Mouse (Mus musculus) mouse embryonic stem cell (cell line): ENCODE data around the gene Raver2.

Experiments used
- in situ Hi-C, 2 experiments: fragments of 300-500 bp; cut with MboI; formaldehyde crosslinking; loops; 1 replicate in 1 of 2; 3 replicates in 1 of 2; pipeline ENCODE4 v1.14.3; 2019 to 2020; ENCODE audit warnings: low sequenced_read_pairs in 2 of 2, low pct_unique_long_range_greater_than_20kb in 1 of 2, mixed read lengths in 1 of 2; ENCODE audit not compliant: unreplicated experiment in 1 of 2

The Raver2 gene

DNA sequence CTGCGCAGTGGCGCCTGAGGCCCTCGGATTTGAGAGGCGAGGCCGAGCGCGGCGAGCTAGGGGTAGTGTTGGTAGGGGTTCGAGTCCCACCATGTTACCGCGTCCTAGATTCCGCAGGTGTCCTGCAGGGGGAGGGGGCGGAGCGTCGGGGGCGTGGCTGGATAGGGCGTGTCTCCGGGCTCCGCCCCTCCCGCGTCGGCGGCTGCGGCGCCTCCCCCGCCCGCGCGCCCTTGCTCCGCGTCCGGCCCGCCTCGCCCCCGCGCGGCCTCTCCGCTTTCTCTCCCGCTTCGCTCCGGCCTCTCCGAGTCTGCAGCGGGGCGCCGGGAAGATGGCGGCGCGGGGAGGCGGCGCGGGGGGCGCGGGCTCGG, at the start of gene Raver2:
Gene Raver2 (plus strand): TSS at position 198 of the 368 bp plus-strand sequence.
- in situ Hi-C loops: no loop called here

DNA sequence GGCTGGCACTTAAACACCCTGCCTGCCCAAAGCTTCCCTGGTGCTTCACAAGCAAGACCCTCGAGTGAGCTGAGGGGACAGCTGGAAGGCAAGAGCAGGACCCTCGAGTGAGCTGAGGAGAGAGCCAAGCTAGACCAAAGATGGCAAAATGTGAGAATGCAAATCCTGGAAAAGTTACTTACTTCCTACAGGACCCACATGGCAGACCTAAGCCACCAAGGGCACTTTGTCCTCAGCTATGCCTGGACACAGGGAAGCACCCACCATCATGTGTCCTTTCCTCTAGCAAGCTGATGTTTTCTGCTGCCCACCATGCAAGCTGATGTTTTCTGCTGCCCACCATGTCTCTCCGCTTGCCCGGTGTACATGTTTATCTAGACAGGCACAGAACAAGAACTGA, 48.2 kb upstream of the Raver2 start, which contains the start of gene Gm10577:
Gene Gm10577 (minus strand): TSS at position 101 of the 400 bp plus-strand sequence.
- in situ Hi-C loops: no loop called here

DNA sequence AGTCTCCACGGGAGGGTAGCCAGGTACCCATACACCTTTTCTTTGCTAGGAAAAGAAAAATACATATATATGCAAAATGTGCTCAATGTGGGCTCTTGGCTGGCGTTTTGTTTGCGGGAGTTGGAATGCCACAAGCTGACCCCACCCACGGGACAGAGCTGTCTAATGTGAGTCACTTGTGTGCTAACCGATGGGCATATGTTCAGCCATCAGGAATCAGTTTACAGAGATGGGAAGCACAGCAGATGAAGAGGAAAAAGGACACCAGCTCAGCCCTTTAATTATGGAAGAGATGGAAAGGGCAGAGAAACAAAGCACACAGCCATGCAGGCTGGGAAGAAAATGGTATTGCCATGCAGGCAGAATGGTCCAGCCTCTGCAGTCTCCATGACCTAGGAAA, 42.2 kb upstream of the Raver2 start:
- in situ Hi-C loops: no loop called here

DNA sequence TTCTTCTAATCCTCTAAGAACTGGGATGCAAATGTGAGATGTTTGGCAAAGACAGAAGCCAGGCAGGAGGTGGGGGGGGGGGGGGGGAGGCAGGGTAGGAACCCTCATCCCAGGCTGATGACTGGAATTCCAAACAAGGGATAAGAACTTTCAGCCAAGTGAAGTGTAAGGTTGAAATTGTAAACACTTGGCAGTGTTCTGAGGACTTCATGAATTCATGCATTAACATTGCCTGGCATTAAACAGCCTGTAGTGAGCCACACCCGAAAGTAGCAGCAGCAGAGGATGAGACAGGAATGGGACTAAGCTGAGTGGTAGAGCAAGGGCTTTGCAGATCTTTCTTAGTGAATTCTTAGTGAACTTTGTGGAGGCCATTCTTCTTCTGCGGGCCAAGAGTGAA, 41.8 kb upstream of the Raver2 start:
- in situ Hi-C loops: no loop called here

DNA sequence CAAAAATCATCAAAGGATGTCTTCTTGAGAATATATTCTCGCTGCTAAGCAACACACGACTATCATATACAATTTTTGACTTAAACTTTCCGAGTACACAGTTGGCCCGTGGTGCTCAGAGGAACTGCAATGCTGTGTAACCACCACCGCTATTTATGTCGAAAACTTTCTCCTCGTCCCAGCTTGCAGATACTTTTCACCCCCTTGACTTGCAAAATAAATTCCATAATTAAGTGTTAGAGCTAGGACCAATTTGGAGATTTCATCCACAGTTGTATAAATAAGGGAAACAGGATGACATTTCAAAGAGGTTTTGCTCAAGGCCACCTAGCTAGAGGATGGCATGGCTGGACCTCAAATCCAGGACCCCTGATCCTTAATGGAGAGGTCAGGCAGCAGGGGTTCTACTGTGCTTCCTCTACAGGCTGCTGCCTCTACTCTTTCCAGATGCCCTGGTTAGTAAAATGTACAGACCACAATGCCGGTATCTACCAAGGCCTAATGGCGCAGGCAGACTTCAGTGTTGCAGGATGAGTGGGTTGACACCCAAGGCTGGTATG, 40.9 kb upstream of the Raver2 start:
- in situ Hi-C loops: no loop called here

DNA sequence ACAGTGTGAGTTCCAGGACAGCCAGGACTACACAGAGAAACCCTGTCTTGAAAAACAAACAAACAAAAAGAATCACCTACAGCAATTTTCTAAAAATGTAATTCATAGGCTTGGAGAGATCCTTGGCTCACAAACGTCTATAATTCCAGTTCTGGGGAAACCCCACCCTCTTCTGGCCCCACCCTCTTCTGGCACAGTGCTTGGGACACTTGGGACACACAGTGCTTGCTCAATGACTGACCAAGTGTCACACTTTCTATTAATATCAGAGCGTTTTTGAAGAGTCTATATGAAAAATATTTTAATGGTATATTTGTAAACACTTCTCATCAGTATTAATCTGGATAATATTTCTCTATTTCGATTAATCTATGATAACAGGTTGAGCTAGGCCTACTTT, 35.7 kb upstream of the Raver2 start:
- in situ Hi-C loops: no loop called here

DNA sequence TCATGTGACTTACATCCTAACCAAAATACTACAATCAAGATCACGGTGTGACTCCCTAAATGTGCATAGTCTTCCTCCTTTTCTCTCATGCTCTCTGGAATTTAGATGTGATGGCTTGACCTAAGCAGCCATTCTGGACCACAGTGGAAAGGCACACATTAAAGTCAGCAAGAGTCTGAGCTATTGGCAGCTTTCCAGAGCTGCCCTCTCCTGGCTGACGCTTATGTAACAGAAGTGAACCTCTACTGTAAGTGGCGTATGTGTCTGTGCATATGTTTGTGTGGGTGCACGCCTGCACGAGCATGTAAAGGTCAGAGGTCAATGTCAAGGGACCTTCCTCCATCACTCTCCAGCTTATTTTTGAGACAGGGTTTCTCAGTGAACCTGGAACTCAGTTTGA, 33.7 kb upstream of the Raver2 start:
- in situ Hi-C loops: no loop called here

DNA sequence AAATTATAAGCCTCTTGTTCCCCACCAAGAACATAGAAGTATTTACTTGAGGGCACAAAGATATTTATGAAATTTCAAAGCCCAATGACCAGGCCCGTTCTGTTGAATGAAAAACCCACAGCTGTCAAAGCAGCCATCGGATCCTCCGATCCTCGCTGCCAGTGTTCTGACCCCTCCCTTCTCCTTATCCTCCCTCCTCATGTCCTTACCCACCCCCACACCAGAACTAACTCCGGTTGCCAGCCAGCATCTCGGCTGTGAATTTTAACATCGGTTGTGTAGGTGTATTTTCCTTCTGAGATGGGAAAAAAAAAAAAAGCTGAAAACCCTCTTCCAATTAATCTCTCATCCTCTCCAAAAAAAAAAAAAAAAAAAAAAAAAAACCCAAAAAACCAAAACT, 31.6 kb upstream of the Raver2 start:
- in situ Hi-C loops: no loop called here

DNA sequence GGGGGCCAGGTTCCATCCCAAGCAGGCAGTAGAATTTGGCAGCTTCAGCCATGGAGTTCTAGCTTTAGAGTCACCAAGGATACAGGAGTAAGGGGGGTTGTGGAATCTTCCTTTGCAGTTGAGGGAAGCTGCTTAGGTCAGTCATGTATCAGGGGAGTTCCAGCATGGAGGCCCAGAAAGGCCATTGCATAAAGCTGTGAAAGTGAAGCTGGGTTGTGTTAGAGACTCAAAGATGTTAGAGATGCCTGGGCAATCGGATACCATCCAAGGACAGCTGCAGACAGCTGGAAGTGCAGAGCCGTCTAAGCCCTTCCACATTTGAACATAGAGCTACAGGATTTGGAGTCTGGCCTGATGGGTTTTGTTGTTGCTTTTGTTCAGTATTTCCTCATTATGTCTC, 25.1 kb upstream of the Raver2 start:
- in situ Hi-C loops: no loop called here

DNA sequence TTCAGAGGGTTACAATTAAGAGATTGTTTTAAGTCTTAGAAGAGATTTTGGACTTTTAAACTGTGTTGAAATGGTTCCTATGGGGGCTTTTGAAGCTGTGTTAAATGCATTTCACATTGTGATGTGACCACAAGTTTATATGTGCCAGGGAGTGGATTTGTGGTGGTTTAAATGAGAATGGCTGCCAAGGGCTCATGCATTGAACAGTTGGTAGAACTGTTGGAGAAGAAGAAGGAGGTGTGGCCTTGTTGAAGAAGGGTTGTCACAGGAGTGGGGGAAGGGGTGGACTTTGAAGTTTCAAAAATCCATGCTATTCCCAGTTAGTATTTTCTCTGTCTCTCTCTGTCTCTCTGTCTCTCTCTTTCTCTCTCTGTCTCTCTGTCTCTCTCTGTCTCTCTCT, 24.6 kb upstream of the Raver2 start:
- in situ Hi-C loops: no loop called here

DNA sequence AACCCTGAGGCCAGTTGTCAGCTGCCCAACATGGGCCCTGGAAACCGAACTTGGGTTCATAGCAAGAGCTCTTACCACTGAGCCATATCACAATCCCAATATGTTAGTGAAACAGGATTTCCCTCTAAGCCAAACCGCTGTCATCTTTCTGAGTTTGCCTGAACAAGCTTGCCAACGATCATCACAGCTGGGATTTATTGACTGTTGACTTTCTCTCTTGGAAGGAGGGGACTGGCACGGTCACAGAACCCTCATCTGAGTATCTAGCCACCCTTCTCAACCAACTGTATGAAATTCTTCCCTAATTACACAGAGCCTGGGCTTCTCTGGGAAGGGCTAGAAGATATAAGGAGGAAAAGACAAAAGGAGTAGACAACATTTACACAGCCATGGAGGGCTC, 22.2 kb upstream of the Raver2 start:
- in situ Hi-C loops: no loop called here

DNA sequence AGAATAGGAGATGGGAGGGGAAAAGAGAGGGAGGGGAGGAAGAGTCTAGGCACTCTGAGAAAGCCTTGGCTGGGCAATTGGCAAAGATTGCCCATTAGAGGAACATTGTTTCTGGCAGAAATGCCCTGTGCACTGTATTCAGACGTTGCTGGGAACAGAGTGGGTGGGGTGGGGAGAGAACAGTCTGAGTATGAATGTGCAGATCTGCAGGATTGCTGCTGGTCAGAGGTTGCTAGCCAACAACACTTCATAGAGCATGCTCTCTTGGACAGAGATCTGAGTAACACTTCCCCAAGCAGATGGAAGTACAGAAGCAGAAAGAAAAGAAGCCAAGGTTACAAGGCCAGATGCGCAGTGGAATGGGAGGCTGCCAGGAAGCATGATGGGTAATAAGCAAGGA, 6.6 kb upstream of the Raver2 start:
- in situ Hi-C loops: no loop called here

DNA sequence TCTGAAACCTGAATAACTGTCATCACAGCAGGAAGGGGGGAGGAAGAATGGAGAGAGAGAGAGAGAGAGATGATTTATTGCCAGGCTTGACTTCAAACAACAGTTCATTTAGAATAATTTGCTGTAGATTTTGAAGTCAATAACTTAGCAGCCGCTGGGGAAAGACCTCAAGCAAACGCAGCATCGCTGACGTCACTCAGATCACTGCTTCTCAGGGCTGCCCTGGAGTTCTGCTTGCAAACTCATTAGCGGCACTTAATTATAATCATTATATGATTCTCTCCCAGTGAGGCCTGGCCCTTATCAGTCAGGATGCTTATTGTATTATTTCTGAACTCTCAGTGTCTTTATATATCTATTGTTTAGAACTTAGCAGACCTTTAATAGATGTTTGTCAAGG, 2.4 kb upstream of the Raver2 start:
- in situ Hi-C loops: no loop called here

DNA sequence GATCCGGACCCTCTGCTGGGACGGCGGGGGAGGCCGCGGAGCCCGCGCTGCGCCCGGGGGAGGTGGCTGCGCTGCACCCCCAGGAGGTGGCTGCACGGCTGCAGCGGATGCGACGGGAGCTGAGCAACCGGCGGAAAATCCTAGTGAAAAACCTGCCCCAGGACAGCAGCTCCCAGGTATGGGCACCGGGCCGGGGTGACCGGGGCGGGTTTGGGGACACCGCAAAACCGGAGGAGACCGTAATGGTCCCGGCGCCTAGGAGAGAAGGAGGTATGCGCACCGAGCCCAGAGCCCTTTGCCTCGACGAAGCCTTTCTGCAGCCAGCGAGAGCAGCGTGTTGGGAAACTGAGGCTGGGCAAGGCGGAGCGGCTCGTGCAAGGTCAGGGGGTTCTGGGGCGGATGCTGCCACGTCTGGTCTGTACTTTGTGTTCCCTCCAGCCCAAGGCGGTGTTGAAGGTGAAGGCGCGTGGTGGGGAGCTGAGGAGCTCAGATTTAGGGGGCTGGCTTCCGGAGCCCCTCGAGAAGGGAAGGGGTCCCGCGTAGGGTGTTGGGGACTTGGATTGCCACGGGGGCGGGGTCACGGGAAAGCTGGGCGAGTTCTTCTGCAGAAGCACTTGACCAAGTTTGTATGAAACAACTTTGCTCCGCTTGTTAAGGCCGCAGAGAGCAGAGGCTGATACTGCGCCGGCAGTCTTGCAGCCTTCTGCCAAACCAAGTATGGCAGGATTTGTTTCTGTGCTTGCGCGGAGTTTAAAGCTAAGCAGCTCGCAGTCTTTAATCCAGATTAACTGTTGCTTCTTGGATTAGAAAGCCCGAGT, 580 bp downstream of the Raver2 start:
- in situ Hi-C loops: no loop called here

DNA sequence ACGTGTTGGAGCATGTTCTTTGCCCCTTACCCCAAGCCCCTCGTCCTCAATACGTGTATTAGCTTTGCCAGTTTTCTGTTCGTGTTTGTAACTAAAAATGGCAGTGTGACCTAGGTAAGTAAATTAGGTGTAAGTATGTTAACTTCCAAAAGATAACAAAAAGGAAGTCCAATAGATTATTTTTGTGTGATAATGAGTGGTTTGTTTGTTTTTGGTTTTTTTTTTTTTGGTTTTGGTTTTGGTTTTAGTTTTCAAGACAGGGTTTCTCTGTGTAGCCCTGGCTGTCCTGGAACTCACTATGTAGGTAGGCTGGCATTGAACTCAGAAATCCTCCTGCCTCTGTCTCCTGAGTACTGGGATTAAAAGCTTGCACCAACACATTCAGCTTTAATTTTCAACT, 2.8 kb downstream of the Raver2 start:
- in situ Hi-C loops: no loop called here

DNA sequence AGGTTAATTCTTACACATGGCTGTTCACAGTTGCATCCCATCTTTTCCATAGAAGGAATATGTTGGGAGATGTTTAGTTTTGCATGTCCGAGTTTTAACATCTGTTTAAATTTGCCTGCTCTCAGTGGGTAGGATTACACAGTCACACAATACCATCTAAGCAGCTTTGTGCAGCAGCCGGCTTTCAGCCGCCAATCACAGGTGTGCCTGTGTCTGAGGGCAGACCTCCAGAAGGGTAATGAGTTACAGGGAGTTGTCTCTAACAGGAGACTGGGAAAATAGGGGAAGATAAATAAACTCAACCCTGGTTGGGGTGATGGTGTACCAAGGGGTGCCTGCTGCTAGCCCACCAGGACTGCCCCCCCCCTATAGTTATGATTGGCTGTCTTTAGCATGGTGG, 7.6 kb downstream of the Raver2 start:
- in situ Hi-C loops: no loop called here

DNA sequence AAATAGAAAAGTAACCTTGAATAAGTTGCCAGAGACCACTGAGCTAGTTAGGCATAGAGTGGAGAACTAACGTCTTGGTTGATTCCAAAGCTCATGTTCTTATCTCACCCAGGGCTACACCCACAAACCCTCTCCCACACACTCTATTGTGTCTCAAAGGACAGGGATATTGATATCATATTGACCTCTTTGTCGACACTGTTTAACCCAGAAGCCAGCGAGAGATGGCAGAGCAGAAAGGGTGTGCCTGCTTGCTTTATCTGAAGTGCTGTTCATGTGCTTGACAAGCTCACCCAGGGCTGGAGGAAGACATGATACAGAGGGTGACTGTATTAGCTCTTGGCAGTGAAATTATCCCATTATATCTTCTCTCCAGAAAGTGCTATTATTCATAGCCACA, 11.2 kb downstream of the Raver2 start:
- in situ Hi-C loops: no loop called here

DNA sequence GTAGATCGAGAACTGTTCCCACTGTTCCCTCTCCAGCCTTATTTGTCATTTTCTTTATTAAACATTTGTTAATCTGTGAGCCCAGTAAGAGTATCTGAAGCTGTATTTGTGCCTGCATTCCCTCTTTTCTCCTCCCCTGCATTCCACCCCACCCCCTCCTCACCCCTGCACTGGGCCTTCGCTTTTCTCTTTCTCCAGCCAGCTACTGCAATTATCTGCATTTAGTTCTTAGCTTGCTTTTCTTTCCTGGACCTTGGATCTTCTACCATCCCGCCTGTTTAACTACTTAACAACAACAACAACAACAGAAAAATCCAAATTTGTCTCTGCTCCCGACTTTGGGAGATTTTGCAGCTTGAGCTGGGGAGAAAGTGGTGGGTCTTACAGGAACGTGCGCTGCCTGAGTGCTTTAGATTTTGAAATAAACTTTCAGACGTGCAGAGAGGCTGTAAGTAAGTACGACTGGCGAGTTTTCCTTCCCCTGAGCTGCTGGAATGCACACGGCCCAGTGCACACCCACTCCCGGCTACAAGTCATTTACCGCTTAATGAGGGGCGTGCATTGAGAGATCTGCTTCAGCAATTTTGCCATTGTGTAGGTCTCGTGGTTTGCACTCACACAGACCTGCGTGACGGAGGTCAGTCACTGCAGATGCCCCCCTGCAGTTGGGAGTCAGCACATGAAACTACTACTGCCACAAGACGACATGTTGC, 13.5 kb downstream of the Raver2 start:
- in situ Hi-C loops: no loop called here

DNA sequence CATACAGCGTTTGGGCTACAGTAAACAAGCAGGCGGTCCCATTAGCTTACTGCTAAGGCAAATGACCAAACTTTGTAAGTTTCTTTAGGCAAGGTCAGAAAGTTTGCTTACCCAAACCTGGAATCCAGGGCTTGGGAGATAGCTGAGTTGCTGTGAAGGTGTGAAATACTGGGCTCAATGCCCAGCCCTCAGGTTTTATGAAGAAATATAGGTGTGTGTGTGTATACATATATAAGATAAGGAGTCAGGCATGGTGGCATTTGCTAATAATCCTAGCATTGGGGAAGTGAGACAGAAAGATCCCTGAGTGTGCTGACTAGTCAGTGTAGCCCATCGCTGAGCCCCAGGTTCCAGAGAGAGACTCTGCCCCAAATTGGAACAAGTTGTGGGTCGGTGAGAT, 16.1 kb downstream of the Raver2 start:
- in situ Hi-C loops: no loop called here

DNA sequence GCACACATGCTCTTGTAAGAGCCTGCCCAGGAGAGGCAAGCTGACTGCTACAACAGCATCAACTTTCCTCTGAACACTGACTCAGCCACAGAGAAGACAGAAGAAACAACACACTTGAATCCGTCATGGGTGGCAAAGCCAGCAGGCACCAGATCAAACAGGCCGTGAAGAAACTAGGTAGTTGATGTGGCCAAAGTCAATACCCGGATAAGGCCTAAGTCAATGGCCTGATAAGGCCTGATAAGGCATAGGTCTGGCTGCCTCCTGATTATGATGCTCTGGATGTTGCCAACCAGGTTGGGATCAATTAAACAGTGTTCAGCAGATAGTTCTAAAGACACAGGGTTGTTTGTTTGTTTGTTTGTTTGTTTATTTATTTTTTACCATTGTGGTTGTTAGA, 17.3 kb downstream of the Raver2 start:
- in situ Hi-C loops: no loop called here
